Mouse (Mus musculus) neural tube, embryonic 12.5 days (tissue): Measurements from ENCODE around the gene Wdpcp. TPM values are rescaled to one million over a fixed set of nuclear protein-coding genes. Genes with fewer than 3 reads are reported as not detected.
"Not testable (repeated sequence)": the region's sequence is repeated elsewhere in the genome, so short reads cannot be mapped to it uniquely, and the experiment has no call there.

Source experiments
- ATAC-seq: fragments of 200-750 bp; cut with Nextera tagmentation; 2 replicates; pipeline ENCODE4 v1.8.0; 2017; ENCODE audit warnings: low read depth, mild to moderate bottlenecking, moderate TSS enrichment, moderate library complexity; ENCODE audit not compliant: low FRiP score
- H3K27ac ChIP-seq: fragments of 300-500 bp; sonication (generic); 2 replicates; pipeline ENCODE4 v1.5.1; 2016
- H3K27me3 ChIP-seq: fragments of 300-500 bp; sonication (generic); replicated peaks from 2 replicates; pipeline ENCODE4 v1.6.1; 2016; ENCODE audit warnings: mild to moderate bottlenecking
- H3K36me3 ChIP-seq: fragments of 300-500 bp; sonication (generic); 2 replicates; pipeline ENCODE4 v1.6.1; 2016; ENCODE audit warnings: mild to moderate bottlenecking
- H3K4me1 ChIP-seq: fragments of 300-500 bp; sonication (generic); 2 replicates; pipeline ENCODE4 v1.6.1; 2016
- H3K4me2 ChIP-seq: fragments of 300-500 bp; sonication (generic); replicated peaks from 2 replicates; pipeline ENCODE4 v1.6.1; 2016; ENCODE audit warnings: mild to moderate bottlenecking
- H3K4me3 ChIP-seq: fragments of 300-500 bp; sonication (generic); 2 replicates; pipeline ENCODE4 v1.5.1; 2016
- H3K9ac ChIP-seq: fragments of 300-500 bp; sonication (generic); 2 replicates; pipeline ENCODE4 v1.6.1; 2016; ENCODE audit warnings: mild to moderate bottlenecking
- H3K9me3 ChIP-seq: fragments of 300-500 bp; sonication (generic); 2 replicates; pipeline ENCODE4 v1.6.1; 2016; ENCODE audit warnings: mild to moderate bottlenecking
- WGBS: fragments of 180-500 bp; shearing (Covaris S2); methylation state at CpG from one replicate; pipeline ENCODE4 v1.1.7; 2016; 5-methylcytosine and 5-hydroxymethylcytosine counted together
- polyA plus RNA-seq: library from polyadenylated mRNA; unstranded; fragments of >200 nt; fragmentation: Nextera tagmentation; extraction: Ambion mirVana; gene quantifications from 2 replicates; pipeline ENCODE4 v1.2.1, GENCODE M21; 2016

Wdpcp gene
- 11.2 and 11.4 TPM in 2 replicates for polyA plus RNA-seq

DNA sequence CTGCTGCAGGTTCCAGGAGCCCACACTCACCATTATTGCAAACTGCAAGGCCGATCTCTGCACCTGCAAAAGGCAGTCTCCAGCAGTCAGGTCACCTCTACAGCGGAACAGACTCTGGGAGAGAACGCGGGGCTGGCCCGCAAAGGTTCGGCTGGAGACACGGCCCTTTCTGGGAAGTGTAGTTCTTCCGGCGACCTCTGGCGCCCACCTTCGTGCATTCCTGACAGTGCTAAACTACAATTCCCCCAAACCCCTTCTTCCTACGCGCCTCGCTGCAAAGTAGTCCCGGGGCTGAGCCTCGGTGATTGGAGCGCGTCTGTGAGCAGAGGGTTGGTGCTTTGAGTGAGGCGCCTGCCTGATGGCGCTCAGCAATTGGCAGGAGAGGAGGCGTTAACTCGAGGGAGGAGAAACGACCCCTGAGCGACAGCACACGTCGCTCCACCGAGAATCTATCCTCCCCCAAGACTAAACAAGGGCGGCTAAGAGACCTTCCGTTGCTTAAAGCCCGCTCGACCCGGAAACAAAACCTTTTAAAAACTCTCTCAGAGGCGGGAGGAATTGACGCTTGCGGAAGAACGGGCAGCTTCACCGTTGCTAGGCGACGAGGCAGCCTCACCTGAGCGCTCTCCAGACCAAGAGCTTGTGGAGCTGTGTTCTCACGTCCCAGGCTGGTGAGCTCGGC, at the start of gene Wdpcp, which contains the start of gene Mdh1:
Gene Wdpcp (plus strand): TSS at position 536 of the 682 bp plus-strand sequence.
Gene Mdh1 (minus strand): TSS at position 668 of the 682 bp plus-strand sequence.
- H3K27me3 ChIP-seq = no peaks in the 10 kb centered on the region
- peak within 1 kb of the TSS; percentile 66 for H3K9ac ChIP-seq
- no peaks in the 10 kb centered on the region for H3K36me3 ChIP-seq
- H3K4me1 ChIP-seq = peaks cover 13% of the 10 kb centered on the region
- H3K9me3 ChIP-seq = no peaks in the 10 kb centered on the region
- H3K4me3 ChIP-seq = peak within 1 kb of the TSS; percentile 69
- peak within 1 kb of the TSS; percentile 68 for H3K4me2 ChIP-seq
- peak; percentile 99 for ATAC-seq
- under 1% methylated on average over 42 of the region's 42 CpGs for WGBS
- H3K27ac ChIP-seq = peak within 1 kb of the TSS; percentile 38; the same call in 1 of the 2 replicates

- ATAC-seq = no peak
- 76% methylated on average over 2 of the region's 2 CpGs for whole genome bisulfite sequencing
- Histone ChIP-seq H3K4me3 (no peak overlapping the region), H3K4me1 (no peaks in the 10 kb centered on the region), H3K36me3 (no peaks in the 10 kb centered on the region), H3K4me2 (no peak overlapping the region), H3K27me3 (no peaks in the 10 kb centered on the region), H3K27ac (no peak overlapping the region), H3K9ac (no peak overlapping the region), H3K9me3 (no peaks in the 10 kb centered on the region)
These were observed 43.2 kb upstream of the Wdpcp start for GRCm38 (mm10) chr11:21528676-21529394.

- not testable (repeated sequence) for H3K36me3 ChIP-seq, H3K27ac ChIP-seq, H3K9ac ChIP-seq, H3K4me2 ChIP-seq, H3K27me3 ChIP-seq, H3K4me3 ChIP-seq, H3K4me1 ChIP-seq, ATAC-seq, H3K9me3 ChIP-seq
- WGBS = 89% methylated on average over 2 of the region's 2 CpGs
These were observed 41.2 kb upstream of the Wdpcp start for GRCm38 (mm10) chr11:21530856-21531255.

- no peak overlapping the region for H3K27ac ChIP-seq
- no peaks in the 10 kb centered on the region for H3K27me3 ChIP-seq
- 68% methylated on average over 2 of the region's 2 CpGs for WGBS
- H3K9me3 ChIP-seq = no peaks in the 10 kb centered on the region
- no peak overlapping the region for H3K9ac ChIP-seq
- no peaks in the 10 kb centered on the region for H3K4me1 ChIP-seq
- no peak for ATAC-seq
- no peaks in the 10 kb centered on the region for H3K36me3 ChIP-seq
- no peak overlapping the region for H3K4me2 ChIP-seq
- H3K4me3 ChIP-seq = no peak overlapping the region
These were observed 32.0 kb upstream of the Wdpcp start for GRCm38 (mm10) chr11:21540072-21540471.

GRCm38 (mm10) chr11:21540622-21541021, 31.4 kb upstream of the Wdpcp start:
- Histone ChIP-seq H3K4me2 (no peak overlapping the region), H3K36me3 (no peaks in the 10 kb centered on the region), H3K9ac (no peak overlapping the region), H3K9me3 (no peaks in the 10 kb centered on the region), H3K27ac (no peak overlapping the region), H3K27me3 (no peaks in the 10 kb centered on the region), H3K4me1 (no peaks in the 10 kb centered on the region), H3K4me3 (no peak overlapping the region)
- WGBS = 94% methylated on average over 2 of the region's 2 CpGs
- ATAC-seq = no peak

GRCm38 (mm10) chr11:21542731-21543130, 29.3 kb upstream of the Wdpcp start:
- H3K27ac ChIP-seq = no peak overlapping the region
- ATAC-seq = no peak
- H3K9me3 ChIP-seq = no peaks in the 10 kb centered on the region
- no peak overlapping the region for H3K4me2 ChIP-seq
- H3K4me1 ChIP-seq = no peaks in the 10 kb centered on the region
- 85% methylated on average over 5 of the region's 5 CpGs for WGBS
- no peaks in the 10 kb centered on the region for H3K36me3 ChIP-seq
- H3K4me3 ChIP-seq = no peak overlapping the region
- no peaks in the 10 kb centered on the region for H3K27me3 ChIP-seq
- H3K9ac ChIP-seq = no peak overlapping the region

- no peak overlapping the region for H3K27ac ChIP-seq
- H3K36me3 ChIP-seq = no peaks in the 10 kb centered on the region
- WGBS = 66% methylated on average over 2 of the region's 2 CpGs
- H3K9me3 ChIP-seq = no peaks in the 10 kb centered on the region
- H3K4me3 ChIP-seq = no peak overlapping the region
- no peaks in the 10 kb centered on the region for H3K27me3 ChIP-seq
- H3K4me2 ChIP-seq = no peak overlapping the region
- ATAC-seq = no peak
- no peak overlapping the region for H3K9ac ChIP-seq
- no peaks in the 10 kb centered on the region for H3K4me1 ChIP-seq
These were observed 27.0 kb upstream of the Wdpcp start for GRCm38 (mm10) chr11:21545021-21545420.

DNA sequence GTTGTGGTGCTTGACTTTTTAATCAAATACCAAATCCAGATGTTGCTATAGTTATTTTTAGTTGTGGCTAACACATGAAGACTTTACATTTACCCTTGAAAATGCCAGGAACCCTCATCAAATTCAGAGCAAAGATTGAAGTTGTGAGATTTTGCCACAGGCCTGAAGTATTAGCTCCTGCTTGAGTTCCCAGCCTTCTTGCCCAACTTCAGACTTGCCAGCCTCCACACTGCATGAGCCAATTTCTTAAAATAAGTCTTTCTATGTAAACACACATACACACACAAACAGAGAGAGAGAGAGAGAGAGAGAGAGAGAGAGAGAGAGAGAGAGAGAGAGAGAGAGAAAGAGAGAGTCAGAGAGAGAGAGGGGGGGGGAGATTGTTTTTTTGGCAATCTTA, 26.1 kb upstream of the Wdpcp start:
- Histone ChIP-seq H3K27me3 (no peaks in the 10 kb centered on the region), H3K4me3 (no peak overlapping the region), H3K4me2 (no peak overlapping the region), H3K36me3 (no peaks in the 10 kb centered on the region), H3K9ac (no peak overlapping the region), H3K4me1 (no peaks in the 10 kb centered on the region), H3K9me3 (no peaks in the 10 kb centered on the region), H3K27ac (no peak overlapping the region)
- no peak for ATAC-seq

- H3K36me3 ChIP-seq = no peaks in the 10 kb centered on the region
- 93% methylated on average over 1 of the region's 1 CpGs for WGBS
These were observed 25.4 kb upstream of the Wdpcp start for GRCm38 (mm10) chr11:21546671-21547070.

GRCm38 (mm10) chr11:21547518-21547917, 24.5 kb upstream of the Wdpcp start:
- no peak overlapping the region for H3K27ac ChIP-seq
- no peaks in the 10 kb centered on the region for H3K9me3 ChIP-seq
- no peak overlapping the region for H3K9ac ChIP-seq
- no peak overlapping the region for H3K4me2 ChIP-seq
- no peaks in the 10 kb centered on the region for H3K36me3 ChIP-seq
- H3K4me3 ChIP-seq = no peak overlapping the region
- H3K4me1 ChIP-seq = no peaks in the 10 kb centered on the region
- no peaks in the 10 kb centered on the region for H3K27me3 ChIP-seq
- ATAC-seq = no peak

More at GRCm38 (mm10) chr11:21546671-21547070, 25.4 kb upstream of the Wdpcp start:
- no peaks in the 10 kb centered on the region for H3K4me1 ChIP-seq
- H3K4me3 ChIP-seq = no peak overlapping the region
- no peaks in the 10 kb centered on the region for H3K9me3 ChIP-seq
- no peaks in the 10 kb centered on the region for H3K27me3 ChIP-seq
- ATAC-seq = no peak
- H3K27ac ChIP-seq = no peak overlapping the region
- H3K9ac ChIP-seq = no peak overlapping the region
- H3K4me2 ChIP-seq = no peak overlapping the region

GRCm38 (mm10) chr11:21549052-21549451, 23.0 kb upstream of the Wdpcp start:
- no peak for ATAC-seq
- H3K36me3 ChIP-seq = no peaks in the 10 kb centered on the region
- no peak overlapping the region for H3K27ac ChIP-seq
- 95% methylated on average over 2 of the region's 2 CpGs for WGBS
- no peaks in the 10 kb centered on the region for H3K9me3 ChIP-seq
- H3K4me1 ChIP-seq = no peaks in the 10 kb centered on the region
- no peak overlapping the region for H3K4me2 ChIP-seq
- no peaks in the 10 kb centered on the region for H3K27me3 ChIP-seq
- no peak overlapping the region for H3K9ac ChIP-seq
- no peak overlapping the region for H3K4me3 ChIP-seq

- Histone ChIP-seq H3K4me2 (no peak overlapping the region), H3K27me3 (no peaks in the 10 kb centered on the region), H3K4me3 (no peak overlapping the region), H3K4me1 (no peaks in the 10 kb centered on the region), H3K27ac (no peak overlapping the region), H3K36me3 (no peaks in the 10 kb centered on the region), H3K9me3 (no peaks in the 10 kb centered on the region), H3K9ac (no peak overlapping the region)
- ATAC-seq = no peak
- WGBS = 88% methylated on average over 4 of the region's 4 CpGs
These were observed 22.3 kb upstream of the Wdpcp start for GRCm38 (mm10) chr11:21549754-21550153.
